Mouse (Mus musculus) ES-Bruce4 (cell line): ENCODE data around the gene Klhl15.

ENCODE experiments used
- CTCF ChIP-seq: IDR thresholded peaks from one replicate; pipeline ENCODE4 v1.8.1; 2011; ENCODE audit warnings: low read depth, low read length
- EP300 ChIP-seq: IDR thresholded peaks from 2 replicates; pipeline ENCODE4 v1.6.1; 2011; ENCODE audit warnings: low read depth, low read length; ENCODE audit not compliant: insufficient read depth

- TF ChIP-seq EP300: no peak
- no peak for TF ChIP-seq CTCF
These were observed 1.2 kb downstream of the Klhl15 start for GRCm38 (mm10) chrX:94235601-94236000.
